In the genomic region with DNA sequence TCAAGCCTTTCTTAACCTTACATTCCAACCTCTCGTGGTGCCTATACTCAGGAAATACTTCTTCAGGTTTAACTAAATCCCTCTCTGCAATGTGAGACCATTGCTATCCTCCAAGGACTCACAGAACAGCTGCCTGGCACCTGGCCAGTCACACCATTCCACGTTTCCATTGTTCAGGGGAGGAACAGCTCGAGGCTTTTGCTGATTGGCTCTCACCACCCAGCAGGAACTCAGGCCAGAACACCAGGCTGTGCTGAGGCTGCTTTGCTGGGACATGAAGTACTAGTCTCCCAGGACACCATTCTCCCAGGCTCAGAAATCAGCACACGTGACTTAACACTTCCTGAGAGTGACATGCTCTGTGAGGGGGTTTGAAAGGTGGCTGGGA, we compare ENCODE assay signal across 8 mouse cellular contexts.
DNase-seq lines count a peak whose midpoint lies in the region; ATAC-seq lines count a peak whose summit lies in the region.

No protein-coding gene starts in this region.

- peak; percentile 67 for ATAC-seq in heart, embryonic 11.5 days (replicated peaks; ENCODE audit: insufficient number of reproducible peaks, low FRiP score, low TSS enrichment)
- peak; percentile 89 for ATAC-seq in lung, embryonic 15.5 days (ENCODE audit: borderline replicate concordance, extremely low read depth, low FRiP score, low TSS enrichment)

- H3K4me2 ChIP-seq in heart, embryonic 11.5 days = no peak overlapping the region
- H3K4me2 ChIP-seq in lung, embryonic 15.5 days = no peak overlapping the region

- 31% methylated on average over 4 of the region's 4 CpGs for WGBS in forebrain, embryonic 10.5 days
- 7% methylated on average over 4 of the region's 4 CpGs for WGBS in heart, embryonic 11.5 days (ENCODE audit: insufficient replicate concordance)
- WGBS in lung, embryonic 15.5 days = 4% methylated on average over 4 of the region's 4 CpGs

- H3K36me3 ChIP-seq in forebrain, embryonic 10.5 days (replicated peaks) = no peaks in the 10 kb centered on the region
- no peaks in the 10 kb centered on the region for H3K36me3 ChIP-seq in heart, embryonic 11.5 days (ENCODE audit: control insufficient read depth, insufficient read depth, low read length)
- H3K36me3 ChIP-seq in lung, embryonic 15.5 days = no peaks in the 10 kb centered on the region

- no peak overlapping the region for H3K9ac ChIP-seq in heart, embryonic 11.5 days (ENCODE audit: low read depth, low read length)
- H3K9ac ChIP-seq in lung, embryonic 15.5 days = no peak overlapping the region

- peak overlapping the region; percentile 76 for H3K27ac ChIP-seq in forebrain, embryonic 10.5 days
- no peak overlapping the region for H3K27ac ChIP-seq in heart, embryonic 11.5 days (ENCODE audit: low read depth, low read length)
- H3K27ac ChIP-seq in lung, embryonic 15.5 days = peak overlapping the region; percentile 7

- peaks cover 17% of the 10 kb centered on the region for H3K4me1 ChIP-seq in forebrain, embryonic 10.5 days
- H3K4me1 ChIP-seq in heart, embryonic 11.5 days (ENCODE audit: control insufficient read depth, insufficient read depth, low read length) = peaks cover 10% of the 10 kb centered on the region; the same call in 1 of the 2 replicates
- peaks cover 9% of the 10 kb centered on the region for H3K4me1 ChIP-seq in lung, embryonic 15.5 days

- DNase-seq in urinary bladder, postnatal 10 days (ENCODE audit: low spot score) = peak; percentile 11
- no peak for DNase-seq in urinary bladder, postnatal 25 days (ENCODE audit: low spot score)
- peak; percentile 26 for DNase-seq in forebrain, embryonic 10.5 days (ENCODE audit: extremely low spot score, low spot score)
- DNase-seq in kidney, postnatal 10 days = peak; percentile 58
- DNase-seq in right cerebral cortex, adult 2 months (ENCODE audit: low spot score in 2 of 2) = peak; percentile 13 to 14
- DNase-seq in spleen, adult 18-20 months = no peak

- no peak overlapping the region for H3K4me3 ChIP-seq in forebrain, embryonic 10.5 days
- no peak overlapping the region for H3K4me3 ChIP-seq in heart, embryonic 11.5 days (ENCODE audit: low read depth, low read length)
- H3K4me3 ChIP-seq in lung, embryonic 15.5 days = no peak overlapping the region

- H3K27me3 ChIP-seq in forebrain, embryonic 10.5 days (ENCODE audit: poor library complexity, severe bottlenecking) = no peaks in the 10 kb centered on the region
- H3K27me3 ChIP-seq in heart, embryonic 11.5 days (ENCODE audit: control insufficient read depth, insufficient read depth, low read length) = no peaks in the 10 kb centered on the region
- no peaks in the 10 kb centered on the region for H3K27me3 ChIP-seq in lung, embryonic 15.5 days

- 0 out of 2 replicates have a peak, but pooled peaks cover 2% of the 10 kb centered on the region for H3K9me3 ChIP-seq in forebrain, embryonic 10.5 days
- H3K9me3 ChIP-seq in heart, embryonic 11.5 days (replicated peaks; ENCODE audit: control insufficient read depth, low read length) = no peaks in the 10 kb centered on the region
- H3K9me3 ChIP-seq in lung, embryonic 15.5 days = no peaks in the 10 kb centered on the region

Comparison
In these comparisons a context has a peak if more than half of its experiments do, and no peak if none do; other contexts are left out.
1. DNase-seq: peak in urinary bladder, postnatal 10 days (single experiment), forebrain, embryonic 10.5 days (single experiment), kidney, postnatal 10 days (single experiment) and right cerebral cortex, adult 2 months (2 of 2); none in urinary bladder, postnatal 25 days (single experiment) and spleen, adult 18-20 months (0 of 2).